Mouse (Mus musculus): ENCODE results near the gene Tmem94. TPM values are rescaled to one million over a fixed set of nuclear protein-coding genes. Genes with fewer than 3 reads are reported as not detected.

Tmem94 gene
- total RNA-seq, 1 experiment, result 17.7 TPM

DNA sequence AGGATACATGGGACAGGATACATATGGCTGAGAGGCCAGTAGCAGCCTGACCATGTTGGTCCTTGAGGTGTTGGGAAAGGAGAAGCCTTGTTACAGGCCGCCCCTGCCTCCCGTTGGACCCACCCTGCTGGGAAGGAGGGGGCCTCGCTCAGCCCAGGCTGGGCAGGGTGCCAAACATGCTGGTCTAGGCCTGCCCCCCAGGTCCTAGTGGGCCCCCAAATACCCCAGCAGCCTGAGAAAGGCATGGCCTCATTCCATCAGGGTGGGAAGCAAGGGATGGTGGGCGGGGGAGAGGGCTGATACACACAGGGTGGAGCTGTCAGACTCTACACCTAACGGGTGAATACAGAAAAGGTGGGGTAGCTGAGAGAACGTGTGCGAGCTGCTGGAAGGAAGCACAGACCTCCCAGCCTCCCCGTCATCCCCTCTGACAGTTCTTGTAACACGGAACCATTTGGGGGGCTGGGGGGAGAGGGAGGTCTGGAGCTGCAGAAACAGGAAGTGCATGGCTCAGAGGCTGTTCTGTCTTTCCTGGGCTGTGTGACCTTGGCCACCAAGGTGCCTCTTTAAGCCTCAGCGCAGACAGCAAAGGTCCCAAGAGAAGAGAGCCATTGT lies 43.6 kb downstream of the Tmem94 start:
- Histone ChIP-seq H3K27ac (ENCODE audit: insufficient read depth, low read depth, low read length, poor library complexity, severe bottlenecking) (no peak overlapping the region), H3K4me1 (ENCODE audit: control insufficient read depth in 2 of 2, insufficient read depth in 2 of 2, low read length in 2 of 2, poor library complexity in 1 of 2) (peaks cover 3 to 28% of the 10 kb centered on the region in 2 experiments; a peak in 2 of 4 replicates), H3K9me3 (ENCODE audit: control insufficient read depth, insufficient read depth, low read depth, low read length) (no peaks in the 10 kb centered on the region), H3K4me3 (ENCODE audit: insufficient read depth in 1 of 2, low read depth in 1 of 2, low read length in 2 of 2, poor library complexity in 1 of 2, severe bottlenecking in 1 of 2) (no peak overlapping the region), H3K36me3 (ENCODE audit: control insufficient read depth, insufficient read depth, low read length, poor library complexity, severe bottlenecking) (peaks cover 12% of the 10 kb centered on the region; the same call in 1 of the 2 replicates), H3K9ac (ENCODE audit: insufficient read depth, low read depth, low read length, poor library complexity, severe bottlenecking) (no peak overlapping the region)
- no peak for DNase-seq (ENCODE audit: low read depth, low spot score)
- in situ Hi-C loops (cut with MboI; ENCODE audit: low sequenced_read_pairs in 2 of 2, unreplicated experiment in 2 of 2), result no loop called here
- TF ChIP-seq ZC3H11A (IDR thresholded peaks at IDR 0.05; ENCODE audit: borderline replicate concordance, low read depth, low read length) (no peak), MAFK (IDR thresholded peaks at IDR 0.05; ENCODE audit: insufficient read depth, low read depth, low read length) (no peak), ZNF384 (IDR thresholded peaks at IDR 0.05; ENCODE audit: low read depth, low read length) (no peak)

GRCm38 (mm10) chr11:115809311-115809781 lies 44.1 kb downstream of the Tmem94 start:
- in situ Hi-C loops (cut with MboI; ENCODE audit: low sequenced_read_pairs in 2 of 2, unreplicated experiment in 2 of 2), result no loop called here
- Histone ChIP-seq H3K4me3 (ENCODE audit: insufficient read depth in 1 of 2, low read depth in 1 of 2, low read length in 2 of 2, poor library complexity in 1 of 2, severe bottlenecking in 1 of 2) (no peak overlapping the region), H3K36me3 (ENCODE audit: control insufficient read depth, insufficient read depth, low read length, poor library complexity, severe bottlenecking) (peaks cover 11% of the 10 kb centered on the region; the same call in 1 of the 2 replicates), H3K9ac (ENCODE audit: insufficient read depth, low read depth, low read length, poor library complexity, severe bottlenecking) (no peak overlapping the region), H3K4me1 (ENCODE audit: control insufficient read depth in 2 of 2, insufficient read depth in 2 of 2, low read length in 2 of 2, poor library complexity in 1 of 2) (peaks cover 3 to 28% of the 10 kb centered on the region in 2 experiments; a peak in 2 of 4 replicates), H3K9me3 (ENCODE audit: control insufficient read depth, insufficient read depth, low read depth, low read length) (no peaks in the 10 kb centered on the region), H3K27ac (ENCODE audit: insufficient read depth, low read depth, low read length, poor library complexity, severe bottlenecking) (no peak overlapping the region)
- TF ChIP-seq HCFC1 (IDR thresholded peaks at IDR 0.05; ENCODE audit: borderline replicate concordance, insufficient read depth, low read length), result no peak
- no peak for TF ChIP-seq MAFK (IDR thresholded peaks at IDR 0.05; ENCODE audit: insufficient read depth, low read depth, low read length)
- no peak for TF ChIP-seq ZC3H11A (IDR thresholded peaks at IDR 0.05; ENCODE audit: borderline replicate concordance, low read depth, low read length)
- no peak for TF ChIP-seq ZNF384 (IDR thresholded peaks at IDR 0.05; ENCODE audit: low read depth, low read length)
- no peak for TF ChIP-seq CHD2 (IDR thresholded peaks at IDR 0.05; ENCODE audit: low read depth, low read length)
- no peak for DNase-seq (ENCODE audit: low read depth, low spot score)

DNA sequence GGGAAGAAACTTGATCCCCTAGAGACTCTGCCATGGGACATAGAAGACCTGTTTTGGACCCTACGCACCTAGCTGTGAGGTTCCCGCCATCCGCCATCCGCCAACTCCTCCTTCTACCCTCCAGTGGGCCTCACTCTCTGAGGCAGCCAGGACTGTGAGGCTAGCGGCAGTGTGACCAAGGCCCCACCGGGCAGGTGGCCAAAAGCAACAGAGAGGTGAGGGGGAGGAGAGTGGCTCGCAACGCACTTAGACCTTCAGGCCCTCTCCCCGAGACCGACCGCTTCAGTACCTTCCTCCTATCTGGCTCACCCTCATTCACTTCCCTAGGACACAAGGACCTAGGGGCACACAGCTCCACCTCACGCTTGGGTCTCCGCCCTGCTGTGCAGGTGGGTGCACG lies 45.1 kb downstream of the Tmem94 start:
- H3K27ac ChIP-seq (ENCODE audit: insufficient read depth, low read depth, low read length, poor library complexity, severe bottlenecking), result no peak overlapping the region
- no peak for TF ChIP-seq ZC3H11A (IDR thresholded peaks at IDR 0.05; ENCODE audit: borderline replicate concordance, low read depth, low read length)
- TF ChIP-seq CHD2 (IDR thresholded peaks at IDR 0.05; ENCODE audit: low read depth, low read length), result no peak
- no peak for TF ChIP-seq MAFK (IDR thresholded peaks at IDR 0.05; ENCODE audit: insufficient read depth, low read depth, low read length)
- TF ChIP-seq HCFC1 (IDR thresholded peaks at IDR 0.05; ENCODE audit: borderline replicate concordance, insufficient read depth, low read length), result no peak
- TF ChIP-seq ZNF384 (IDR thresholded peaks at IDR 0.05; ENCODE audit: low read depth, low read length), result no peak
- no peak for DNase-seq (ENCODE audit: low read depth, low spot score)
- H3K9ac ChIP-seq (ENCODE audit: insufficient read depth, low read depth, low read length, poor library complexity, severe bottlenecking), result no peak overlapping the region
- no peaks in the 10 kb centered on the region for H3K9me3 ChIP-seq (ENCODE audit: control insufficient read depth, insufficient read depth, low read depth, low read length)
- peaks cover 3 to 28% of the 10 kb centered on the region in 2 experiments; a peak in 2 of 4 replicates for H3K4me1 ChIP-seq (ENCODE audit: control insufficient read depth in 2 of 2, insufficient read depth in 2 of 2, low read length in 2 of 2, poor library complexity in 1 of 2)
- in situ Hi-C loops (cut with MboI; ENCODE audit: low sequenced_read_pairs in 2 of 2, unreplicated experiment in 2 of 2), result no loop called here
- no peak overlapping the region; a peak in 1 of 4 replicates for H3K4me3 ChIP-seq (ENCODE audit: insufficient read depth in 1 of 2, low read depth in 1 of 2, low read length in 2 of 2, poor library complexity in 1 of 2, severe bottlenecking in 1 of 2)
- peaks cover 2% of the 10 kb centered on the region; the same call in 1 of the 2 replicates for H3K36me3 ChIP-seq (ENCODE audit: control insufficient read depth, insufficient read depth, low read length, poor library complexity, severe bottlenecking)

DNA sequence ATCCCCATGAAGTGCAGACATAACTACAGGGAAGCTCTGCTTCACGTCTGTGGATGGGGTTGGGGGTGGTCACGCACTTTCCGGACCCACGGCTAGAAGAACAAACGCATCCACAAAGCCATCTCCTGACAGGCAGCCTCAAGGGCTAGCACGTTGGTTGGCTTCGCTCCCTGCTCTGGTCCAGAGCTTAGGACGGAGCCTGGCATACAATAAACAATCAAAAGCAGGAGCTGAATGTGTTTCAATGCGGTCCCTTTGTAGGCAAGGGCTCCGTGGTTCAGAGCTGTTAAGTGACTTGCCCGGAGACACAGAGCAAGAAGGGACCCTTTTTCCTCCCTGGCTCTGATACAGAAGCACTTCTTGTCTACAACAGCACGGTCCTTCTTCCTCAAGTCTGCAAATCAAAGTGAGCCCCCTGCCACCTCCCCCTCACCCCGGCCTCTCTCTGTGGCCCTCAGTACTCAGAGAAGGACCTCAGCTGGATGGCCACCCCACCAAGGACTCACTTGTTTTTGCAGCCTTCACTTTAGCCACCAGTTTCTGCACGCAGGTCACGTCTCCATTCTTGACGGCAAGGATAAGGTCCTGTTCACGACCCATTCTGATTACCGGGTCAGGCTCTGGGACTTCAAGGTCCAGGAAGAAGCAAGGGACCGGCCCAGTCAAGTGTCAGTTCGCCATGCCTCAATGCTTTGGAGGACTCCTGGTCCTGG lies 46.3 kb downstream of the Tmem94 start:
- no peak for DNase-seq (ENCODE audit: low read depth, low spot score)
- no peaks in the 10 kb centered on the region for H3K9me3 ChIP-seq (ENCODE audit: control insufficient read depth, insufficient read depth, low read depth, low read length)
- TF ChIP-seq ZNF384 (IDR thresholded peaks at IDR 0.05; ENCODE audit: low read depth, low read length), result no peak
- no peak for TF ChIP-seq ZC3H11A (IDR thresholded peaks at IDR 0.05; ENCODE audit: borderline replicate concordance, low read depth, low read length)
- no peak for TF ChIP-seq MAFK (IDR thresholded peaks at IDR 0.05; ENCODE audit: insufficient read depth, low read depth, low read length)
- no peak for TF ChIP-seq CHD2 (IDR thresholded peaks at IDR 0.05; ENCODE audit: low read depth, low read length)
- TF ChIP-seq HCFC1 (IDR thresholded peaks at IDR 0.05; ENCODE audit: borderline replicate concordance, insufficient read depth, low read length), result no peak
- no peak overlapping the region for H3K4me3 ChIP-seq (ENCODE audit: insufficient read depth in 1 of 2, low read depth in 1 of 2, low read length in 2 of 2, poor library complexity in 1 of 2, severe bottlenecking in 1 of 2)
- H3K9ac ChIP-seq (ENCODE audit: insufficient read depth, low read depth, low read length, poor library complexity, severe bottlenecking), result no peak overlapping the region
- in situ Hi-C loops (cut with MboI; ENCODE audit: low sequenced_read_pairs in 2 of 2, unreplicated experiment in 2 of 2), result no loop called here
- H3K4me1 ChIP-seq (ENCODE audit: control insufficient read depth in 2 of 2, insufficient read depth in 2 of 2, low read length in 2 of 2, poor library complexity in 1 of 2), result peaks cover 3 to 28% of the 10 kb centered on the region in 2 experiments; a peak in 2 of 4 replicates
- H3K27ac ChIP-seq (ENCODE audit: insufficient read depth, low read depth, low read length, poor library complexity, severe bottlenecking), result no peak overlapping the region
- H3K36me3 ChIP-seq (ENCODE audit: control insufficient read depth, insufficient read depth, low read length, poor library complexity, severe bottlenecking), result no peaks in the 10 kb centered on the region; the same call in 1 of the 2 replicates
